Mouse (Mus musculus): ENCODE results near the gene Ch25h. TPM values are rescaled to one million over a fixed set of nuclear protein-coding genes. Genes with fewer than 3 reads are reported as not detected.

Ch25h gene
- polyA plus RNA-seq, 1 experiment from 2014 or later = 4.0 TPM

DNA sequence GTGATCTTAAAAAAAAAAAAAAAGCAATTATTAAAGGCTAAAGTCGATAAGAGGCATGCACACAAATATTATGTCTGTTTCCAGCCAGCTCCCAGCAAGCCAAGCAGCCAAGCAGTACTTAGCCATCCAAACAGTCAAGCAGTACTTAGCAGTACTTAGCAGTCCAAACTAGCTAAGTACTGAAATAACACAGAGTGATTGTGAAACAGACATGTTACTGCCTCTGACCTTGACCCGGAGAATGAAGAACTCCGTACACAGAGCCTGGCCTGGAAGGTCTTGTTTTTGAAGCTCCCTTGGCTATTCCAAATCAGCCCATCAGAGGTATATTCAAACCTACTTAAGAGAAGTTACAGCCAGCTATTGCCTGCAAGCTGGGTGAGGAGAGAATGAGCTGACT is 42.2 kb upstream of the Ch25h start:
- no peaks in the 10 kb centered on the region for H3K36me3 ChIP-seq (ENCODE audit: control insufficient read depth, insufficient read depth, low read length)
- ATAC-seq = no peak
- no peaks in the 10 kb centered on the region for H3K9me3 ChIP-seq (ENCODE audit: control insufficient read depth, low read length)
- no peak overlapping the region for H3K9ac ChIP-seq (ENCODE audit: low read depth, low read length)
- H3K4me2 ChIP-seq (ENCODE audit: low read depth, low read length) = no peak overlapping the region
- H3K4me1 ChIP-seq (ENCODE audit: control insufficient read depth, insufficient read depth, low read length) = no peaks in the 10 kb centered on the region; the same call in 1 of the 2 replicates
- H3K27me3 ChIP-seq (replicated peaks; ENCODE audit: control insufficient read depth, insufficient read depth, low read length) = no peaks in the 10 kb centered on the region
- WGBS = 80% methylated on average over 3 of the region's 3 CpGs
- H3K4me3 ChIP-seq (ENCODE audit: low read length) = no peak overlapping the region
- peak overlapping the region; percentile 31; the same call in 1 of the 2 replicates for H3K27ac ChIP-seq (ENCODE audit: low read length)

DNA sequence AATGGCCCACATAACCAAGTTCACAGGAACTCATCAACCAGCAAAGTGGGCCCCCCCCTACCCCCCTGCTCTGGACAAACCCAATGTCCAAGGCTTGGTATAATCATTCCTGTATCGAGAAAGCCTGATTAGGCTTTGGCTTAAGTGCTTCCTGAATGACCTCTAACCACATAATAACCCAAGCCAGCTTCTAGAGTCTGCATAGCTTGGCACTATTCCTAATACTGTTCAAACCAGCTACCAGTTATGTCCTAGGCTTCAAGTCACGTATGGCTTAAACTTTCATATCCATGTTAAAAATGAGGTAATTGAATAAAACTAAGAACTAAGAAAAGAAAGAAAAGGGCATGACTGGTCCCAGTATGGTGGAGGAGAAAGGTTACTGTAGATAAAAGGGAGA is 41.4 kb upstream of the Ch25h start:
- 86% methylated on average over 2 of the region's 2 CpGs for WGBS
- Histone ChIP-seq H3K9ac (ENCODE audit: low read depth, low read length) (no peak overlapping the region), H3K4me2 (ENCODE audit: low read depth, low read length) (no peak overlapping the region), H3K36me3 (ENCODE audit: control insufficient read depth, insufficient read depth, low read length) (no peaks in the 10 kb centered on the region), H3K27me3 (replicated peaks; ENCODE audit: control insufficient read depth, insufficient read depth, low read length) (no peaks in the 10 kb centered on the region), H3K27ac (ENCODE audit: low read length) (0 out of 2 replicates have a peak overlapping the region, but pooled peaks have one; percentile 11), H3K4me1 (ENCODE audit: control insufficient read depth, insufficient read depth, low read length) (peaks cover 2% of the 10 kb centered on the region; the same call in 1 of the 2 replicates), H3K4me3 (ENCODE audit: low read length) (no peak overlapping the region), H3K9me3 (ENCODE audit: control insufficient read depth, low read length) (no peaks in the 10 kb centered on the region)
- no peak for ATAC-seq

DNA sequence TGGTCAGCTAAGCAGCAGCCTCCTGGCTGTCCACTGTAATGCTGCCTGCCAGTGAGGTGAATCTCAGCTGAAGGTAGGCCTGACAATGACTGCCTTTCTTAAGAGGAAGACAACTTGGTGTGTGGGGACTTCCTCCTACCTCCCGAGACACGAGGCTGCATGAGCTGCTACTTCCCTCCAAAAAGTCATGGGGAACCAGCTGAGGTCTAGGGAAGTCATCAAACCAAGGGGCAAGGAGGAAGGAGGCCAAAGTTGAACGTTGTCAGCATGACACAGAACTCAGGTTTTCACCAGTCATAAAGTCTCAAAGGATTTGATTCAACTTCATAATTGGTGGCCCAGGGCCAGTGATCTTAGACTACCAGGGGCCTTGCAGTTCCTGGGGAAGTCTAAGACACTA is 40.7 kb upstream of the Ch25h start:
- no peak for ATAC-seq
- no peak overlapping the region for H3K4me3 ChIP-seq (ENCODE audit: low read length)
- no peak overlapping the region for H3K9ac ChIP-seq (ENCODE audit: low read depth, low read length)
- WGBS = 83% methylated on average over 3 of the region's 3 CpGs
- no peak overlapping the region for H3K4me2 ChIP-seq (ENCODE audit: low read depth, low read length)
- H3K27ac ChIP-seq (ENCODE audit: low read length) = no peak overlapping the region
- peaks cover 2% of the 10 kb centered on the region; the same call in 1 of the 2 replicates for H3K4me1 ChIP-seq (ENCODE audit: control insufficient read depth, insufficient read depth, low read length)
- no peaks in the 10 kb centered on the region for H3K9me3 ChIP-seq (ENCODE audit: control insufficient read depth, low read length)
- H3K27me3 ChIP-seq (replicated peaks; ENCODE audit: control insufficient read depth, insufficient read depth, low read length) = no peaks in the 10 kb centered on the region
- no peaks in the 10 kb centered on the region for H3K36me3 ChIP-seq (ENCODE audit: control insufficient read depth, insufficient read depth, low read length)

DNA sequence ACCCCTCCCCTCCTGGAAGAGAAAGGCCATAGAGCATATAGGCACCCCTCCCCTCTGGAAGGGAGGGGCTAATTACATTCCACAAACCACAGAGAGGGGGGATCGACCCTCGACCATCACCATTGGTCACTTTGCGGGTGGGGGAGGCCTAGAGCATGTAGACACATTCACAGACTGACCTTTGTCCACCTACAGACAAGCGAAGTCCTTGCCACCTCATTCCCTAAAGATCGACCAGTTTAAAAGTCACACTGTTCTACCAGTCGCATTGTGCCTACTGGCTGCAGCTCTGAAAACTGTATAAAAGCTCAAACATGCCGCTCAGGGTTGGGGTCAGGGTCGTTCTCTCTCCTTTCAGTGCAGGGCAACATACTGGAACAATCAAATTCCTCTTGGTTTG is 36.6 kb upstream of the Ch25h start:
- 42% methylated on average over 8 of the region's 8 CpGs for WGBS

DNA sequence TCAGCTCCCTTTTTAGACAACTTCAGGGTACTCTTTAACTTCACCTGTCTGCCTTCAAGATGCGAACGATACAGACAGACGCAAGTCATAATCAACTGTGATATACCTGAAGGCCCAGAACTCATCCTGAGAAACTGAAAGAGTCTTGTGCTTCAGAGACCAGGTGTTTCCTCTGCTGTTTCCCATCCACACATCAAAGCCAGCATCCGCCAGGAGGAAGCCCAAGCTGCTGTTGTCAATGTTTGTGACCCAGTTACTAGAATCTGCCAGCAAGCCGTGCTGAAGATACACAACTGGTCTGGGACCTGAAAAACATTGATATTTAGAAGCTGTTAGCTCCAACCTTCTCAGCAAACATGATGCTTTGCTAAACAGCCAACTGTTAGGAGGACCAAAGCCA is 35.8 kb upstream of the Ch25h start:
- H3K9me3 ChIP-seq (ENCODE audit: control insufficient read depth, low read length) = no peaks in the 10 kb centered on the region
- H3K4me1 ChIP-seq (ENCODE audit: control insufficient read depth, insufficient read depth, low read length) = 0 out of 2 replicates have a peak, but pooled peaks cover 2% of the 10 kb centered on the region
- peaks cover 3% of the 10 kb centered on the region; the same call in 1 of the 2 replicates for H3K36me3 ChIP-seq (ENCODE audit: control insufficient read depth, insufficient read depth, low read length)
- no peak overlapping the region for H3K9ac ChIP-seq (ENCODE audit: low read depth, low read length)
- H3K4me3 ChIP-seq (ENCODE audit: low read length) = no peak overlapping the region
- no peak for ATAC-seq
- H3K27me3 ChIP-seq (replicated peaks; ENCODE audit: control insufficient read depth, insufficient read depth, low read length) = no peaks in the 10 kb centered on the region
- H3K4me2 ChIP-seq (ENCODE audit: low read depth, low read length) = no peak overlapping the region
- 73% methylated on average over 5 of the region's 5 CpGs for WGBS
- H3K27ac ChIP-seq (ENCODE audit: low read length) = no peak overlapping the region; the same call in 1 of the 2 replicates

More for the DNA sequence above, 36.6 kb upstream of the Ch25h start:
- ATAC-seq = no peak
- Histone ChIP-seq H3K4me3 (ENCODE audit: low read length) (no peak overlapping the region), H3K27me3 (replicated peaks; ENCODE audit: control insufficient read depth, insufficient read depth, low read length) (no peaks in the 10 kb centered on the region), H3K4me2 (ENCODE audit: low read depth, low read length) (no peak overlapping the region), H3K9me3 (ENCODE audit: control insufficient read depth, low read length) (no peaks in the 10 kb centered on the region), H3K27ac (ENCODE audit: low read length) (no peak overlapping the region), H3K36me3 (ENCODE audit: control insufficient read depth, insufficient read depth, low read length) (no peaks in the 10 kb centered on the region), H3K9ac (ENCODE audit: low read depth, low read length) (no peak overlapping the region), H3K4me1 (ENCODE audit: control insufficient read depth, insufficient read depth, low read length) (0 out of 2 replicates have a peak, but pooled peaks cover 2% of the 10 kb centered on the region)

DNA sequence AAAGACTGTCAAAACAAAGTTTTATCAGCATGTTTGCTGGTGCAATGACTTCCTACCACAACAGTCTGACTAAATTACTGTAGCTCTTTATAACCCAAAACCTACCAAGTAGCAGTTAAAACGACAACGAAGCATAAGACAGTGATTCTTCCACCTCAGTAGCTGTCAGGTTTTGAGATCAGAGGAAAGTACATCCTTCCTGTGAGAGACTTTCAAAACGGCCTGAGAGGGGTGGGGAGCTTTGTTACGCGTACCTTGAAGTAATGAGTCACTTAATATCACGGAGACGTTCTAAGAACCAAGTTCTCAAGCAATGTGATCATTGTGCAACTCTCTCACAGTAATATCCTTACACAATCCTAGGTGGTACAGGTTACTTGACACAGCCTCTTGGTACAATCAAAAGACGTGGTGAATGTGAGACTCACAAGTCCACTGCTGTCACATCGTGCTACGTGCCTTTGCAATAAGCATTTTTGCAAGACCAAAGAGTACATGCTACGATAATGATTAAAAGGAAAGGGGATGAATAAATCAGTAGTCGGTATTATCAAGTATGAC is 30.3 kb upstream of the Ch25h start:
- ATAC-seq = 0 out of 2 replicates have a peak, but pooled peaks have one; percentile 36
- 84% methylated on average over 12 of the region's 12 CpGs for WGBS
- Histone ChIP-seq H3K36me3 (ENCODE audit: control insufficient read depth, insufficient read depth, low read length) (peaks cover 4% of the 10 kb centered on the region; the same call in 1 of the 2 replicates), H3K9me3 (ENCODE audit: control insufficient read depth, low read length) (no peaks in the 10 kb centered on the region), H3K4me1 (ENCODE audit: control insufficient read depth, insufficient read depth, low read length) (no peaks in the 10 kb centered on the region), H3K27me3 (replicated peaks; ENCODE audit: control insufficient read depth, insufficient read depth, low read length) (no peaks in the 10 kb centered on the region), H3K4me2 (ENCODE audit: low read depth, low read length) (no peak overlapping the region), H3K4me3 (ENCODE audit: low read length) (no peak overlapping the region), H3K27ac (ENCODE audit: low read length) (no peak overlapping the region), H3K9ac (ENCODE audit: low read depth, low read length) (no peak overlapping the region)

DNA sequence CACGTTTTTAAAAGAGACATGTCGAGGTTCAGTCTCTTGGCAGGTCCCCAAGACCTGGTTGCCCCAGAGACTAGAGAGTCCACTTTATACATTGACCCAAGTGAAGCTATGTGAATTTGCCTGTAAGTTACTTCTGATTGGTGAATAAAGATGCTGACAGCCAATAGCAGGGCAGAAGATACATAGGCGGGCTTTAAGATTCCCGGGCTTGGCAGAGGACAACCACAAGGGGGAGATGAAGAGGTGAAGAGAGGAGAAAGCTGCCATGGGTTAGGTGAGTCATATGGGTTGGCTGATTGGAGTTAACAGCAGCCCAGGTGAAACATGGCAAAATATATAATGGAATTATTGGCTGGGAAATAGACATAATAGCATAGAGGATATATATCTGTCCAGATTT is 25.8 kb upstream of the Ch25h start:
- H3K4me1 ChIP-seq (ENCODE audit: control insufficient read depth, insufficient read depth, low read length) = peaks cover 5% of the 10 kb centered on the region; the same call in 1 of the 2 replicates
- no peak overlapping the region for H3K27ac ChIP-seq (ENCODE audit: low read length)
- H3K4me3 ChIP-seq (ENCODE audit: low read length) = no peak overlapping the region
- 46% methylated on average over 4 of the region's 4 CpGs for WGBS
- ATAC-seq = peak; percentile 61
- no peaks in the 10 kb centered on the region for H3K27me3 ChIP-seq (replicated peaks; ENCODE audit: control insufficient read depth, insufficient read depth, low read length)
- no peaks in the 10 kb centered on the region for H3K9me3 ChIP-seq (ENCODE audit: control insufficient read depth, low read length)
- H3K9ac ChIP-seq (ENCODE audit: low read depth, low read length) = no peak overlapping the region
- H3K36me3 ChIP-seq (ENCODE audit: control insufficient read depth, insufficient read depth, low read length) = peaks cover 1% of the 10 kb centered on the region; the same call in 1 of the 2 replicates
- no peak overlapping the region for H3K4me2 ChIP-seq (ENCODE audit: low read depth, low read length)

DNA sequence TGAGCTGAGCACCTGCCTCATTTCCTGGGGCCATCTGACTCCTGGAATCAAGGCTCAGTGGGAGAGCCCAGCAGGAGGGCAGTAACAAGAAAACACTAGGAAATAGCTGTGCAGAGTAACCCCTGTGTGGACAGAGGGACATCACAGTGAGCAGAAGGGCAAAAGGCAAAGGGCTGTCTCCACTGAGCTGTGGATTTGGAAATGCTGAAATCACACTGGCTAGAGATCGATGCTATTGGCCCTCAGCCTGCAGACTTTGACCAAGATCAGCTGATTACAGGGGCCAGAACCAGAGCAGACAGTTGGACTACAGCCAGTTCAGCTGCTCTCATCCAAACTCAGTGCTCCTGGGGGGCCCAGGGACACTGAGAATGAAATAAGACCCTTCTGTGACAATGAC is 21.4 kb upstream of the Ch25h start:
- H3K9ac ChIP-seq (ENCODE audit: low read depth, low read length) = no peak overlapping the region
- H3K27me3 ChIP-seq (replicated peaks; ENCODE audit: control insufficient read depth, insufficient read depth, low read length) = no peaks in the 10 kb centered on the region
- H3K36me3 ChIP-seq (ENCODE audit: control insufficient read depth, insufficient read depth, low read length) = no peaks in the 10 kb centered on the region
- ATAC-seq = peak; percentile 85
- no peak overlapping the region for H3K4me3 ChIP-seq (ENCODE audit: low read length)
- 64% methylated on average over 1 of the region's 1 CpGs for WGBS
- H3K9me3 ChIP-seq (ENCODE audit: control insufficient read depth, low read length) = no peaks in the 10 kb centered on the region
- H3K27ac ChIP-seq (ENCODE audit: low read length) = no peak overlapping the region
- H3K4me1 ChIP-seq (ENCODE audit: control insufficient read depth, insufficient read depth, low read length) = peaks cover 5% of the 10 kb centered on the region; the same call in 1 of the 2 replicates
- no peak overlapping the region for H3K4me2 ChIP-seq (ENCODE audit: low read depth, low read length)

DNA sequence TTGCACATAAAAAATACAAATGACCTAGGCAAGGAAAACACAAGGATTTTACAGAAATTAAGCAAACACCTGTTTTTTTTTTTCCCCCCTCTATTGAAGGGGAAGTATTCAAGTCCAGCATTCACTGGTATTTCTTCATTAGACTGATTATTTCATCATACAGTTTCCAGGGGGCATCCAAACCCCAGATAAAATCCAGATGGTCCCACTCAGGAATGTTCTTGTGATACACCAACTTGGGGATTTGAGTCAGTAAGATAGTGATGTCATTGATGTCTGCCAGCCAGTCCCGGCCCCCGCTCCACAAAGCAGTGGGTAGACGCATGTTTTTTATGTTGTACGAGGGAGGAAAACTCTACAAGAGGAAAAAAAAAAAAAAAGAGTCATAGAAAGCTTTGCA is 18.9 kb upstream of the Ch25h start:
- H3K4me1 ChIP-seq (ENCODE audit: control insufficient read depth, insufficient read depth, low read length) = peaks cover 5% of the 10 kb centered on the region; the same call in 1 of the 2 replicates
- H3K36me3 ChIP-seq (ENCODE audit: control insufficient read depth, insufficient read depth, low read length) = no peaks in the 10 kb centered on the region
- no peaks in the 10 kb centered on the region for H3K9me3 ChIP-seq (ENCODE audit: control insufficient read depth, low read length)
- H3K27ac ChIP-seq (ENCODE audit: low read length) = no peak overlapping the region
- no peaks in the 10 kb centered on the region for H3K27me3 ChIP-seq (replicated peaks; ENCODE audit: control insufficient read depth, insufficient read depth, low read length)
- 88% methylated on average over 4 of the region's 4 CpGs for WGBS
- H3K4me2 ChIP-seq (ENCODE audit: low read depth, low read length) = no peak overlapping the region
- no peak overlapping the region for H3K9ac ChIP-seq (ENCODE audit: low read depth, low read length)
- ATAC-seq = no peak
- H3K4me3 ChIP-seq (ENCODE audit: low read length) = no peak overlapping the region

DNA sequence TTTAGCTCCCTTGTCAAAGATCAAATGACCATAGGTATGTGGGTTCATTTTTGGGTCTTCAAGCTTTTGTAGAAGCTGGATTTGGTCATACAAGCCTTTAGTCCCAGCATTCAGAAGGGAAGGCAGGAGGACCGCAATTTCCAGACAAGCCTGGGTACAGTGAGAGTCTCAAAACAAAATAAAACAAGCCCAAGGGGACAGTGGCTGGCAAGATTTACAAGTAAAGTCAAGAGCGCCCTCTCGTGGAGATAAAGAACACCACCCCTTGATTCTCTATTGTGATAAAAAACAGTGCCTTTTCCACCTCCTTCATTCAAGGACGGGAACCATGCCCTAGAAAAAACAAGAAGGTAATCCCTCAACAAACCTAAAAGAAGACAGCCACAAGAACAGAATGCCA is 8.6 kb upstream of the Ch25h start:
- Histone ChIP-seq H3K4me1 (ENCODE audit: control insufficient read depth, insufficient read depth, low read length) (no peaks in the 10 kb centered on the region), H3K9me3 (ENCODE audit: control insufficient read depth, low read length) (no peaks in the 10 kb centered on the region), H3K4me2 (ENCODE audit: low read depth, low read length) (no peak overlapping the region), H3K4me3 (ENCODE audit: low read length) (no peak overlapping the region), H3K36me3 (ENCODE audit: control insufficient read depth, insufficient read depth, low read length) (no peaks in the 10 kb centered on the region), H3K27me3 (replicated peaks; ENCODE audit: control insufficient read depth, insufficient read depth, low read length) (no peaks in the 10 kb centered on the region), H3K9ac (ENCODE audit: low read depth, low read length) (no peak overlapping the region), H3K27ac (ENCODE audit: low read length) (no peak overlapping the region)
- no peak for ATAC-seq
- WGBS = 16% methylated on average over 4 of the region's 4 CpGs
